ENCODE assay signal across 21 mouse cellular contexts in the genomic region with DNA sequence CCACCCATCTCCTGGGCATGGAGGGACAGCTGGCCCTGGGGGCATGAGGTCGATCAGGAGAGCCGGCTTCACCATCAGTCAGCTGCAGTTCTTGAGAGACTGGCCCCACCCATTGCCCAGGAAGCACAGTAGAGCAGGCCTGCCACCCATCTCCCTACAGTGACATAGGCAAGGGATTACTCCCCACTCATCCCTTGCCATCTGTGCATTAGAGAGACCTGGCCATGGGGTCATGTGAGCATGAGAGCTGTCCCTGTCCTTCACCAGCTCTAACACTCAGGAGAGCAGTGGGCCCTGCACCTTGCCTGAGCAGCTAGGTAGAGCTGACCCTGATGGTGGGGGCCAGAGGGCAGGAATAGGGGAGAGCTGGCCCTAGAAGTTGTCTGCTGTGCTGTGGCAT. TPM values are rescaled to one million over a fixed set of nuclear protein-coding genes. Genes with fewer than 3 reads are reported as not detected.
"Had no signal": no experiment of that assay in that cellular context is flagged by ENCODE, and none has a peak within 500 bp of the region (broad histone marks: within the 10 kb centered on the region; RNA-seq: fewer than 3 reads in every experiment).

No protein-coding gene starts in this region.

- H3K4me2 ChIP-seq: liver, embryonic 11.5 days; liver, embryonic 15.5 days; midbrain, embryonic 15.5 days; neural tube, embryonic 12.5 days had no signal

- H3K27me3 ChIP-seq: liver, embryonic 15.5 days; midbrain, embryonic 15.5 days; neural tube, embryonic 12.5 days had no signal

- H3K9me3 ChIP-seq: limb, embryonic 10.5 days; liver, embryonic 15.5 days; midbrain, embryonic 15.5 days; neural tube, embryonic 12.5 days had no signal

- H3K9ac ChIP-seq: liver, embryonic 15.5 days; midbrain, embryonic 15.5 days; neural tube, embryonic 12.5 days had no signal

- H3K4me3 ChIP-seq: left cerebral cortex, adult 2 months; limb, embryonic 10.5 days; liver, embryonic 15.5 days; megakaryocyte, embryonic 14.5 days; midbrain, embryonic 15.5 days; neural tube, embryonic 12.5 days had no signal

- H3K4me1 ChIP-seq: liver, embryonic 15.5 days; midbrain, embryonic 15.5 days; neural tube, embryonic 12.5 days had no signal

- DNase-seq: kidney, adult 2 months; kidney, postnatal 25 days; lung, adult 2 months; lung, postnatal 14 days; right cerebral cortex, postnatal 14 days; thymus, adult 2 months; thymus, postnatal 36 days had no signal

- H3K36me3 ChIP-seq: limb, embryonic 10.5 days; liver, embryonic 15.5 days; midbrain, embryonic 15.5 days; neural tube, embryonic 12.5 days had no signal

- H3K27ac ChIP-seq: left cerebral cortex, adult 2 months; limb, embryonic 10.5 days; liver, embryonic 15.5 days; macrophage; midbrain, embryonic 15.5 days; neural tube, embryonic 12.5 days had no signal

RNA-seq across cellular contexts. Expression of gene Gm136, which starts 29.6 kb away (rescaled TPM):
- total RNA-seq: layer of hippocampus, postnatal 25 days; left cerebral cortex, adult 2 months; monocyte, adult 5-6 weeks had no signal
- polyA plus RNA-seq: intestine, embryonic 14.5 days; kidney, adult 2 months; kidney, embryonic 16.5 days; limb, embryonic 10.5 days; limb, embryonic 14.5 days; liver, embryonic 11.5 days; liver, embryonic 15.5 days; lung, adult 2 months; macrophage; midbrain, embryonic 15.5 days; neural tube, embryonic 12.5 days; spleen, adult 2 months; thymus, adult 2 months had no signal

RNA-seq across cellular contexts. Expression of gene Cfap206, which starts 55.6 kb away (rescaled TPM):
- polyA plus RNA-seq: intestine, embryonic 14.5 days; liver, embryonic 11.5 days; liver, embryonic 15.5 days; macrophage; spleen, adult 2 months had no signal
